Comparison of ENCODE assay signal across 7 mouse cellular contexts in genomic region chr4:40970842-40971701, GRCm38 (mm10). TPM values are rescaled to one million over a fixed set of nuclear protein-coding genes. Genes with fewer than 3 reads are reported as not detected.
DNase-seq lines count a peak whose midpoint lies in the region; ATAC-seq and TF ChIP-seq lines count a peak whose summit lies in the region.

Gene Nfx1 (plus strand): TSS chr4:40970906.

- H3K27me3 ChIP-seq in embryonic facial prominence, embryonic 12.5 days: no peaks in the 10 kb centered on the region
- H3K27me3 ChIP-seq in kidney, adult 2 months (replicated peaks; ENCODE audit: control insufficient read depth, insufficient read depth, low read length): no peaks in the 10 kb centered on the region
- no peaks in the 10 kb centered on the region for H3K27me3 ChIP-seq in limb, embryonic 12.5 days
- no peaks in the 10 kb centered on the region for H3K27me3 ChIP-seq in midbrain, embryonic 15.5 days (replicated peaks)
- H3K27me3 ChIP-seq in spleen, adult 2 months (ENCODE audit: control insufficient read depth, insufficient read depth, low read length): no peaks in the 10 kb centered on the region

- WGBS in embryonic facial prominence, embryonic 12.5 days: under 1% methylated on average over 76 of the region's 85 CpGs
- under 1% methylated on average over 85 of the region's 85 CpGs for WGBS in kidney, adult 2 months
- under 1% methylated on average over 81 of the region's 85 CpGs for WGBS in limb, embryonic 12.5 days
- WGBS in midbrain, embryonic 15.5 days: under 1% methylated on average over 79 of the region's 85 CpGs
- WGBS in spleen, adult 2 months: under 1% methylated on average over 85 of the region's 85 CpGs

- peaks cover 16% of the 10 kb centered on the region; the same call in 1 of the 2 replicates for H3K4me1 ChIP-seq in embryonic facial prominence, embryonic 12.5 days
- peaks cover 16% of the 10 kb centered on the region for H3K4me1 ChIP-seq in kidney, adult 2 months (ENCODE audit: control insufficient read depth, insufficient read depth, low read length)
- peaks cover 18% of the 10 kb centered on the region for H3K4me1 ChIP-seq in limb, embryonic 12.5 days (replicated peaks)
- peaks cover 24% of the 10 kb centered on the region for H3K4me1 ChIP-seq in midbrain, embryonic 15.5 days
- peaks cover 4% of the 10 kb centered on the region; the same call in 1 of the 2 replicates for H3K4me1 ChIP-seq in spleen, adult 2 months (ENCODE audit: control insufficient read depth, insufficient read depth, insufficient read length)

- H3K27ac ChIP-seq in embryonic facial prominence, embryonic 12.5 days: peak within 1 kb of the TSS; percentile 94
- peak within 1 kb of the TSS; percentile 99 for H3K27ac ChIP-seq in kidney, adult 2 months (ENCODE audit: insufficient read depth, low read depth, low read length)
- H3K27ac ChIP-seq in limb, embryonic 12.5 days: peak within 1 kb of the TSS; percentile 94
- peak within 1 kb of the TSS; percentile 95 for H3K27ac ChIP-seq in midbrain, embryonic 15.5 days
- H3K27ac ChIP-seq in spleen, adult 2 months (ENCODE audit: insufficient read depth, low read length): peak within 1 kb of the TSS; percentile 97

- DNase-seq in adrenal gland, postnatal 25 days: peak; percentile 98
- peak; percentile 97 for DNase-seq in heart, adult 18-20 months
- DNase-seq in kidney, adult 2 months: peak; percentile 98
- DNase-seq in spleen, adult 2 months (ENCODE audit: low read depth in 1 of 2, low spot score in 2 of 2): peak; percentile 90 to 96

- TF ChIP-seq POLR2A in kidney, adult 2 months (IDR thresholded peaks at IDR 0.05; ENCODE audit: low read depth, low read length): peak; percentile 48
- TF ChIP-seq POLR2A in spleen, adult 2 months (IDR thresholded peaks at IDR 0.05; ENCODE audit: low read depth, low read length): peak; percentile 71

- peak within 1 kb of the TSS; percentile 94 for H3K9ac ChIP-seq in embryonic facial prominence, embryonic 12.5 days
- peak within 1 kb of the TSS; percentile 82 for H3K9ac ChIP-seq in limb, embryonic 12.5 days (replicated peaks)
- peak within 1 kb of the TSS; percentile 79 for H3K9ac ChIP-seq in midbrain, embryonic 15.5 days

- no peaks in the 10 kb centered on the region for H3K9me3 ChIP-seq in embryonic facial prominence, embryonic 12.5 days
- no peaks in the 10 kb centered on the region for H3K9me3 ChIP-seq in limb, embryonic 12.5 days
- no peaks in the 10 kb centered on the region for H3K9me3 ChIP-seq in midbrain, embryonic 15.5 days

- peaks cover 11% of the 10 kb centered on the region for H3K36me3 ChIP-seq in embryonic facial prominence, embryonic 12.5 days
- H3K36me3 ChIP-seq in kidney, adult 2 months (ENCODE audit: control insufficient read depth, insufficient read depth, low read length): no peaks in the 10 kb centered on the region
- peaks cover 28% of the 10 kb centered on the region for H3K36me3 ChIP-seq in limb, embryonic 12.5 days
- peaks cover 14% of the 10 kb centered on the region for H3K36me3 ChIP-seq in midbrain, embryonic 15.5 days (replicated peaks)
- peaks cover 4% of the 10 kb centered on the region for H3K36me3 ChIP-seq in spleen, adult 2 months (ENCODE audit: control insufficient read depth, insufficient read depth, low read length)

- peak; percentile 89 for ATAC-seq in embryonic facial prominence, embryonic 12.5 days (ENCODE audit: insufficient number of reproducible peaks, insufficient read depth, low FRiP score, low TSS enrichment)
- ATAC-seq in limb, embryonic 12.5 days (ENCODE audit: insufficient number of reproducible peaks, insufficient read depth, low FRiP score, low TSS enrichment, low read depth): peak; percentile 95
- peak; percentile 98 for ATAC-seq in midbrain, embryonic 15.5 days (replicated peaks)

- H3K4me2 ChIP-seq in embryonic facial prominence, embryonic 12.5 days (replicated peaks): peak within 1 kb of the TSS; percentile 74
- H3K4me2 ChIP-seq in limb, embryonic 12.5 days: peak within 1 kb of the TSS; percentile 75
- H3K4me2 ChIP-seq in midbrain, embryonic 15.5 days: peak within 1 kb of the TSS; percentile 73

- no peak for TF ChIP-seq CTCF in kidney, adult 2 months (conservative IDR thresholded peaks at IDR 0.05; ENCODE audit: insufficient read depth, insufficient read length, low read depth, low read length)
- no peak for TF ChIP-seq CTCF in spleen, adult 2 months (IDR thresholded peaks at IDR 0.05; ENCODE audit: extremely low read depth, insufficient read depth, insufficient read length, insufficient replicate concordance)

- peak within 1 kb of the TSS; percentile 98 for H3K4me3 ChIP-seq in embryonic facial prominence, embryonic 12.5 days
- H3K4me3 ChIP-seq in kidney, adult 2 months (ENCODE audit: insufficient read depth, low read depth, low read length): peak within 1 kb of the TSS; percentile 97
- H3K4me3 ChIP-seq in limb, embryonic 12.5 days (replicated peaks): peak within 1 kb of the TSS; percentile 94
- peak within 1 kb of the TSS; percentile 98 for H3K4me3 ChIP-seq in midbrain, embryonic 15.5 days
- peak within 1 kb of the TSS; percentile 99 for H3K4me3 ChIP-seq in spleen, adult 2 months (ENCODE audit: extremely low read depth, insufficient read depth, insufficient read length)

RNA-seq across cellular contexts. Expression of gene Nfx1, which starts in this region (rescaled TPM):
- 86.1 and 90.5 TPM in 2 replicates for total RNA-seq in adrenal gland, postnatal 25 days (2021)
- 108 and 110 TPM in 2 replicates for polyA plus RNA-seq in embryonic facial prominence, embryonic 12.5 days (2016; fragmentation: Nextera tagmentation; extraction: Ambion mirVana)
- total RNA-seq in heart, adult 18-20 months (2021): 10 to 100 TPM; 21.2 to 21.8 TPM
- 24.3 and 25.8 TPM in 2 replicates for polyA plus RNA-seq in kidney, adult 2 months (2012; rRNA removed)
- 103 and 106 TPM in 2 replicates for polyA plus RNA-seq in limb, embryonic 12.5 days (2016; fragmentation: Nextera tagmentation; extraction: Ambion mirVana)
- 110 and 121 TPM in 2 replicates for polyA plus RNA-seq in midbrain, embryonic 15.5 days (2015; fragmentation: Nextera tagmentation; extraction: Ambion mirVana)
- polyA plus RNA-seq in spleen, adult 2 months (2012; rRNA removed): 23.4 and 27.5 TPM in 2 replicates

Comparison
In these comparisons a context has a peak if more than half of its experiments do, and no peak if none do; other contexts are left out.
1. Peak in every context shown above with its lines: DNase-seq, ATAC-seq, H3K4me3 ChIP-seq and H3K27ac ChIP-seq.